ENCODE assay signal across 28 mouse cellular contexts in the genomic region with DNA sequence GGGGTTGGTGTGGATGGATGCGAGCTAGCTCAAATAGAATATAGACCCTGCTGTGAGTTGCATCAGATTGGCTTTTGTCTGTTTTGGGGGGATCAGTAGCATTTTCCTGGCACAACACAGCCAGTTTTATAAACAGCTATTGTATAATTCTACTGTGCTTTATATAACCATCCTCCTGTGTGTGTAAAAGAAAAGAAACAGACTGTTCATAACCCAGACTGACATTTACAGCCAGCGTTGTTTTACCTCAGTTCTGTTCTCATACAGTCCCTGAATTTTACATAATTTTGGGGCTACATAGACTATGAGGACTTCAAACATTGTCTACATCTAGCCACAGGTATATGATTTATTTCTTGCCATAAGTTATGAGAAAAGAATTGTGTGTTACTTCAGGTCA.
DNase-seq lines count a peak whose midpoint lies in the region; ATAC-seq and TF ChIP-seq lines count a peak whose summit lies in the region.
"Had no signal": no experiment of that assay in that cellular context is flagged by ENCODE, and none has a peak within 500 bp of the region (broad histone marks: within the 10 kb centered on the region; RNA-seq: fewer than 3 reads in every experiment).

No protein-coding gene starts in this region.

- TF ChIP-seq CTCF in layer of hippocampus, adult 2 months (conservative IDR thresholded peaks at IDR 0.05) = no peak
- no peak for TF ChIP-seq CTCF in cortical plate, adult 2 months (IDR thresholded peaks at IDR 0.05; ENCODE audit: extremely low read depth, insufficient read depth, low read length)

- no peaks in the 10 kb centered on the region for H3K27me3 ChIP-seq in embryonic facial prominence, embryonic 13.5 days
- H3K27me3 ChIP-seq in embryonic facial prominence, embryonic 10.5 days (replicated peaks; ENCODE audit: low read depth, poor library complexity, severe bottlenecking) = no peaks in the 10 kb centered on the region
- H3K27me3 ChIP-seq in forebrain, embryonic 15.5 days = no peaks in the 10 kb centered on the region
- no peaks in the 10 kb centered on the region for H3K27me3 ChIP-seq in forebrain, embryonic 10.5 days (ENCODE audit: poor library complexity, severe bottlenecking)
- H3K27me3 ChIP-seq: embryonic facial prominence, embryonic 12.5 days; heart, embryonic 13.5 days had no signal

- no peak for DNase-seq in embryonic facial prominence, embryonic 10.5 days (ENCODE audit: low spot score)
- no peak for DNase-seq in forebrain, embryonic 10.5 days (ENCODE audit: extremely low spot score, low spot score)
- no peak for DNase-seq in layer of hippocampus, adult 2 months (ENCODE audit: low spot score in 2 of 2)
- no peak for DNase-seq in layer of hippocampus, adult 9-10 months (ENCODE audit: low spot score)
- DNase-seq in urinary bladder, postnatal 14 days (ENCODE audit: low spot score) = no peak
- DNase-seq: adrenal gland, adult 8-10 months; adrenal gland, postnatal 25 days; cerebellum, adult 11-12 months; cerebellum, adult 8-10 months; cerebellum, postnatal 10 days; cerebellum, postnatal 36 days; gastrocnemius, postnatal 10 days; gastrocnemius, postnatal 36 days; heart, adult 2 months; heart, postnatal 14 days; heart, postnatal 4 days had no signal

- no peak for ATAC-seq in embryonic facial prominence, embryonic 13.5 days (ENCODE audit: insufficient number of reproducible peaks, insufficient read depth, low FRiP score, low TSS enrichment, low read depth)
- ATAC-seq in forebrain, embryonic 15.5 days (replicated peaks) = no peak
- ATAC-seq: activated CD4-positive, CD25-positive, alpha-beta regulatory T cell, adult 4 months; hindbrain, postnatal 0 days; inflammation-experienced regulatory T-cells, adult 6 months; intestine, embryonic 16.5 days had no signal

- H3K27ac ChIP-seq in embryonic facial prominence, embryonic 13.5 days = 0 out of 2 replicates have a peak overlapping the region, but pooled peaks have one; percentile 7
- H3K27ac ChIP-seq in embryonic facial prominence, embryonic 10.5 days (replicated peaks) = no peak overlapping the region
- peak overlapping the region; percentile 78 for H3K27ac ChIP-seq in forebrain, embryonic 15.5 days (replicated peaks)
- H3K27ac ChIP-seq in forebrain, embryonic 10.5 days = no peak overlapping the region
- H3K27ac ChIP-seq in layer of hippocampus, adult 2 months = peak overlapping the region; percentile 91
- H3K27ac ChIP-seq in cortical plate, adult 2 months (ENCODE audit: insufficient read depth, low read length) = 0 out of 2 replicates have a peak overlapping the region, but pooled peaks have one; percentile 10
- H3K27ac ChIP-seq: embryonic facial prominence, embryonic 12.5 days; heart, adult 2 months; heart, embryonic 10.5 days; heart, embryonic 13.5 days; hindbrain, embryonic 14.5 days; hindbrain, postnatal 0 days had no signal

- 96% methylated on average over 2 of the region's 2 CpGs for WGBS in embryonic facial prominence, embryonic 13.5 days
- WGBS in embryonic facial prominence, embryonic 10.5 days = 90% methylated on average over 2 of the region's 2 CpGs
- WGBS in forebrain, embryonic 15.5 days = 65% methylated on average over 2 of the region's 2 CpGs
- WGBS in forebrain, embryonic 10.5 days = 93% methylated on average over 2 of the region's 2 CpGs

- H3K36me3 ChIP-seq in embryonic facial prominence, embryonic 13.5 days = no peaks in the 10 kb centered on the region
- H3K36me3 ChIP-seq in embryonic facial prominence, embryonic 10.5 days (replicated peaks) = no peaks in the 10 kb centered on the region
- no peaks in the 10 kb centered on the region for H3K36me3 ChIP-seq in forebrain, embryonic 15.5 days
- no peaks in the 10 kb centered on the region for H3K36me3 ChIP-seq in forebrain, embryonic 10.5 days (replicated peaks)
- H3K36me3 ChIP-seq: embryonic facial prominence, embryonic 12.5 days; heart, embryonic 10.5 days; heart, embryonic 13.5 days had no signal

- no peak overlapping the region for H3K9ac ChIP-seq in embryonic facial prominence, embryonic 13.5 days
- no peak overlapping the region for H3K9ac ChIP-seq in forebrain, embryonic 15.5 days (replicated peaks)
- H3K9ac ChIP-seq: embryonic facial prominence, embryonic 12.5 days; heart, embryonic 13.5 days; hindbrain, embryonic 14.5 days had no signal

- H3K4me1 ChIP-seq in embryonic facial prominence, embryonic 13.5 days = no peaks in the 10 kb centered on the region
- H3K4me1 ChIP-seq in embryonic facial prominence, embryonic 10.5 days = no peaks in the 10 kb centered on the region
- H3K4me1 ChIP-seq in forebrain, embryonic 15.5 days = peaks cover 28% of the 10 kb centered on the region
- no peaks in the 10 kb centered on the region for H3K4me1 ChIP-seq in forebrain, embryonic 10.5 days
- H3K4me1 ChIP-seq in cortical plate, adult 2 months (ENCODE audit: control insufficient read depth, insufficient read depth, low read length) = peaks cover 1% of the 10 kb centered on the region
- H3K4me1 ChIP-seq: embryonic facial prominence, embryonic 12.5 days had no signal

- TF ChIP-seq POLR2A in cortical plate, adult 2 months (IDR thresholded peaks at IDR 0.05; ENCODE audit: extremely low read depth, insufficient read depth, low read length) = no peak

- no peak overlapping the region for H3K4me3 ChIP-seq in embryonic facial prominence, embryonic 13.5 days
- no peak overlapping the region for H3K4me3 ChIP-seq in embryonic facial prominence, embryonic 10.5 days
- H3K4me3 ChIP-seq in forebrain, embryonic 15.5 days = no peak overlapping the region
- no peak overlapping the region for H3K4me3 ChIP-seq in forebrain, embryonic 10.5 days
- H3K4me3 ChIP-seq in layer of hippocampus, adult 2 months = no peak overlapping the region
- H3K4me3 ChIP-seq in cortical plate, adult 2 months (ENCODE audit: insufficient read depth, low read length) = no peak overlapping the region
- H3K4me3 ChIP-seq: embryonic facial prominence, embryonic 12.5 days; erythroblast, embryonic 14.5 days; heart, adult 2 months; heart, embryonic 10.5 days; heart, embryonic 13.5 days had no signal

- no peak overlapping the region for H3K4me2 ChIP-seq in embryonic facial prominence, embryonic 13.5 days
- H3K4me2 ChIP-seq in forebrain, embryonic 15.5 days (replicated peaks) = no peak overlapping the region
- H3K4me2 ChIP-seq: embryonic facial prominence, embryonic 12.5 days; heart, embryonic 13.5 days; hindbrain, embryonic 14.5 days had no signal

- H3K9me3 ChIP-seq in embryonic facial prominence, embryonic 13.5 days = no peaks in the 10 kb centered on the region
- no peaks in the 10 kb centered on the region for H3K9me3 ChIP-seq in embryonic facial prominence, embryonic 10.5 days
- H3K9me3 ChIP-seq in forebrain, embryonic 15.5 days = no peaks in the 10 kb centered on the region
- no peaks in the 10 kb centered on the region for H3K9me3 ChIP-seq in forebrain, embryonic 10.5 days
- H3K9me3 ChIP-seq: embryonic facial prominence, embryonic 12.5 days; heart, embryonic 10.5 days; heart, embryonic 13.5 days had no signal

Comparison
In these comparisons a context has a peak if more than half of its experiments do, and no peak if none do; other contexts are left out.
1. H3K27ac ChIP-seq: peak in embryonic facial prominence, embryonic 13.5 days (single experiment), forebrain, embryonic 15.5 days (single experiment), layer of hippocampus, adult 2 months (single experiment) and cortical plate, adult 2 months (single experiment); none in embryonic facial prominence, embryonic 10.5 days (single experiment) and forebrain, embryonic 10.5 days (single experiment).